Mouse (Mus musculus): ENCODE measurements at regions not wholly inside any gene's neighbourhood (a gene's known extent, or its start where the extent isn't known, plus 50 kb on each side); places are given as distances from the start of the nearest gene placed in this dataset.

DNA sequence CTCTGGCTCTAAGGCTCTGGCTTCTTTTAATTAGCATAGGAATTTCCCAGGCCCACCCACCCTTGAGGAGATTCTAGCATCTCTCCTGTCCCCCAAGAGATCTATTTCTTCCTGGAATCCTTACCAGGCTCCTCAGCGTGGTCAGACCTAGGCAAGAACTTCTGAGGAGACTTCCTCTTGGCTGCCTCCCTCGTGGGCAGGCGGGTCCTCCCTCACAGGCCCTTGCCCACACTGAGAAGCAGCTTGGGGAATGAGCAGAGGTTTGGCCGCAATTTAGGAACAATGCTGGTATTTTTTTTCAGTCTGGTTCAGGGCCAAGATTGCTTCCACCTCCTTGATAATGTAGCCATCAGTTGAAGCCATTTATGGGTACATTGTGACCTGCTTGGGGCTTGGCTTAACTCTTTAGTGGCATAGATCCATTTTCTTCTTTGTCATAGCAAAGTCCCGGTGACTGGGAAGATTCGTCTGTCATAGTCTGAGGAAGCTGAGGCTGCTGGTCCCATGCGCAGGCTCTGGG, 75.1 kb downstream of the Lrrc30 start:
- no peaks in the 10 kb centered on the region for H3K36me3 ChIP-seq (ENCODE audit: control insufficient read depth, insufficient read depth, low read length)
- H3K79me2 ChIP-seq (ENCODE audit: control insufficient read depth, insufficient read depth, low read length) = no peaks in the 10 kb centered on the region
- no peaks in the 10 kb centered on the region for H3K27me3 ChIP-seq (ENCODE audit: control insufficient read depth, insufficient read depth, low read length)
- no peak overlapping the region for H3K9ac ChIP-seq (ENCODE audit: low read depth, low read length)
- no peak overlapping the region for H3K27ac ChIP-seq (replicated peaks; ENCODE audit: insufficient read depth, low read depth, low read length)
- H3K4me3 ChIP-seq (ENCODE audit: insufficient read depth, low read depth, low read length) = no peak overlapping the region
- 66% methylated on average over 7 of the region's 7 CpGs for WGBS
- no peaks in the 10 kb centered on the region for H3K4me1 ChIP-seq (ENCODE audit: control insufficient read depth, insufficient read depth, low read length)
- no peak for TF ChIP-seq POLR2A (IDR thresholded peaks at IDR 0.05; ENCODE audit: extremely low read depth, insufficient read depth, low read length)
- TF ChIP-seq CTCF (IDR thresholded peaks at IDR 0.05; ENCODE audit: low read depth, low read length) = no peak
- DNase-seq (ENCODE audit: extremely low read depth, low read depth, low spot score) = no peak

DNA sequence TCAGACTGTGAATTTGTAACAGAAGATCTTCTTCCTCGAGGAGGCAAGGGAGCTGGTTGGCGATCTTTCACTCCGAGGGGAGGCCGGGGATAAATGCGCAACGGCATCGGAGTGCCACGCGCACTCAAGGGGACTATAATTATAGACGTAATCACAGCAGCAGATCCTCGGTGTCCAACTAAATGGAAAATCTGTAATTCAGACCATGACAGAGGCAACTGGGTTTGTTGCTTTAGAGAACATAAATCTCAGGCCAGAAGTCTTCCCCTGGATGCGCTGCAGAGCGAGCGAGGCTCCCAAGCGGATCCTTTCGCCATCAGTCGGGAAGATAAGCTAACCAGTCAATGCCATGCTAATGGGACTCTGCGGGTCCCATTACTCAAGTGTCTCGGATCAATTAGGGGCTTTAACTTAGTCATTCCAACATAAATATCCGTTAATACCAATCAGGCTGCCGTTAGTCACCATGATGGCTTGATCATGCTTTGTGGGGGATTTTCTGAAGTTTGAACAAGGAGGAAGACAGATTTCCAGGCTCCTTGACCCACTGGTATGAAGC, 79.9 kb downstream of the Lrrc30 start:
- Histone ChIP-seq H3K27me3 (ENCODE audit: control insufficient read depth, insufficient read depth, low read length) (no peaks in the 10 kb centered on the region), H3K36me3 (ENCODE audit: control insufficient read depth, insufficient read depth, low read length) (no peaks in the 10 kb centered on the region), H3K79me2 (ENCODE audit: control insufficient read depth, insufficient read depth, low read length) (no peaks in the 10 kb centered on the region), H3K9ac (ENCODE audit: low read depth, low read length) (no peak overlapping the region), H3K4me3 (ENCODE audit: insufficient read depth, low read depth, low read length) (no peak overlapping the region), H3K4me1 (ENCODE audit: control insufficient read depth, insufficient read depth, low read length) (no peaks in the 10 kb centered on the region), H3K27ac (replicated peaks; ENCODE audit: insufficient read depth, low read depth, low read length) (no peak overlapping the region)
- WGBS = 93% methylated on average over 21 of the region's 21 CpGs
- TF ChIP-seq POLR2A (IDR thresholded peaks at IDR 0.05; ENCODE audit: extremely low read depth, insufficient read depth, low read length) (no peak), CTCF (IDR thresholded peaks at IDR 0.05; ENCODE audit: low read depth, low read length) (no peak)
- DNase-seq (ENCODE audit: extremely low read depth, low read depth, low spot score) = no peak

DNA sequence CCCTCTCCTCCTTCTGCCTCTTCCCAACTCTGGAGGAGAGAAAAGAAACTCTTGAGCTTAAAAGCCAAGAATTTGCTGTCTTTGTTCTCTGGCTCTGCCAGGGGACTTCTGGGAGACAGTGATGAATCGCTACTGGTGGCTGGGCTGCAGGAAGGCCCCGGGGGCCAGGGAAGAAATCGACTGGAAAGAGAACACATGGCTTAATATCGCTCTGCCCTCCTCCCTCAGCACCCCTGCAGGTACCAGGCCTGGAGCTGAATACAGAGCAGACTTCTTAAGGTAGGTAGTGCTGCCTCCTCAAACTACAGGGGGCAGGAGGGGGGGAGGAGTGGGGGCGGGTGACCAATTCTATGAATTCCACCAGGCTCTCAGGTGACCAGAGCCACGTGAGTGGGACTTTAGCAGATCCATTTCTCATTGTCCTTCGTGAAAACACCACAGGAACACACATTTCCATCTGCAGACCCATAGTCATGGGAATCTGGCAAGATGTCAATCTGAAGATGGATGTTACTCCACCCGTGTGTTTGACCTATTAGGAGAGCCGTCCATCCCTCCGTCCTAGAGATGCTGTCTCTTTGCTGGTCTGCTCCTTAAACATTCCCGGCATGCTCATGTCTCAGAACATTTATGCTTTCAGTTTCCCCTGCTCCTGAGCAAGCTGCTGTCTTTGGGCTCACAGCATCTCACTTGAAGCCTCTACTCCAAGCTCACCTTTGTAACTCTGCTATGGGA, 83.4 kb downstream of the Lrrc30 start:
- Histone ChIP-seq H3K4me1 (ENCODE audit: control insufficient read depth, insufficient read depth, low read length) (no peaks in the 10 kb centered on the region), H3K36me3 (ENCODE audit: control insufficient read depth, insufficient read depth, low read length) (no peaks in the 10 kb centered on the region), H3K27me3 (ENCODE audit: control insufficient read depth, insufficient read depth, low read length) (no peaks in the 10 kb centered on the region), H3K9ac (ENCODE audit: low read depth, low read length) (no peak overlapping the region), H3K4me3 (ENCODE audit: insufficient read depth, low read depth, low read length) (no peak overlapping the region), H3K79me2 (ENCODE audit: control insufficient read depth, insufficient read depth, low read length) (no peaks in the 10 kb centered on the region), H3K27ac (replicated peaks; ENCODE audit: insufficient read depth, low read depth, low read length) (no peak overlapping the region)
- 73% methylated on average over 11 of the region's 11 CpGs for WGBS
- no peak for DNase-seq (ENCODE audit: extremely low read depth, low read depth, low spot score)
- TF ChIP-seq POLR2A (IDR thresholded peaks at IDR 0.05; ENCODE audit: extremely low read depth, insufficient read depth, low read length) (no peak), CTCF (IDR thresholded peaks at IDR 0.05; ENCODE audit: low read depth, low read length) (no peak)

DNA sequence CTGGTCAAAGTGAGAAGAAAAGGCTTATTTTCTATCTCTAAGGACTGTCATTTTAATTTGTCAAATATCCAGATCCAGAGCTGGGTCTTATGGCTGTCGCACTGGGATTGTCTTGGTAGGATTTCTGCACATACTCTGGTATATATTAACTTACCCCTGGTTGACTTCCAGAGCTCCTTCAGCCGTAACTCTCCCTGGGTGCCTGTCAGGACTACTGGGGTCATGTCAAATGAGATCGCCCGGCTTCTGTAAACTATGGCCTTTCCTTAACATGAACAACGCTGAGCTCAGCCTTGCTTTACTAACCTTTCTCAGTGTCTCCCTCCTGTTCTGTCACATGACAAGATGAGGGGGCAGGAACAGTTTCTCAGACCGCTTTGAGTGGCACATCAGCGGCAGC, 88.1 kb downstream of the Lrrc30 start:
- no peaks in the 10 kb centered on the region for H3K27me3 ChIP-seq (ENCODE audit: control insufficient read depth, insufficient read depth, low read length)
- whole genome bisulfite sequencing = 86% methylated on average over 7 of the region's 7 CpGs
- H3K79me2 ChIP-seq (ENCODE audit: control insufficient read depth, insufficient read depth, low read length) = no peaks in the 10 kb centered on the region
- no peak overlapping the region for H3K27ac ChIP-seq (replicated peaks; ENCODE audit: insufficient read depth, low read depth, low read length)
- no peak for DNase-seq (ENCODE audit: extremely low read depth, low read depth, low spot score)
- no peaks in the 10 kb centered on the region for H3K36me3 ChIP-seq (ENCODE audit: control insufficient read depth, insufficient read depth, low read length)
- H3K4me1 ChIP-seq (ENCODE audit: control insufficient read depth, insufficient read depth, low read length) = no peaks in the 10 kb centered on the region
- TF ChIP-seq POLR2A (IDR thresholded peaks at IDR 0.05; ENCODE audit: extremely low read depth, insufficient read depth, low read length) = no peak
- TF ChIP-seq CTCF (IDR thresholded peaks at IDR 0.05; ENCODE audit: low read depth, low read length) = no peak
- no peak overlapping the region for H3K4me3 ChIP-seq (ENCODE audit: insufficient read depth, low read depth, low read length)
- no peak overlapping the region for H3K9ac ChIP-seq (ENCODE audit: low read depth, low read length)

DNA sequence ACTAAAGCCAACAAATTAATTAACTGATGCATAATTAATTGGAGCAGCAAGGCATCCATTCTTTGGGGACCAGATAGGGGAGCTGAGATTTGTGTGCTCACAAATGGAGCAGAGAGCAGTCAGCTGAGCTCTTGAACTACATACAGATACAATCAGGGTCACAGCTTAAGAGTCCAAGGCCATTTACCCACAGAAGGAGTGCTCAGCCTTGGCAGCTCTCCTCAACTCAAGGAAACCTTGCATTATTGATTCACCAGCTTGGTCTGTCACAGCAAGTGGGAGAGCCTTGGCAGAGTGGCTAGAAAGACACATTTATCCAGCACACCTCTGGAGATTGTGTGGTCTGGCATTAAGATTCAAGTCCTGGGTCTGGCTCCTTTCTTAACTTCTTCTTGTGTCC, 100.2 kb downstream of the Lrrc30 start:
- no peak overlapping the region for H3K4me3 ChIP-seq (ENCODE audit: insufficient read depth, low read depth, low read length)
- TF ChIP-seq CTCF (IDR thresholded peaks at IDR 0.05; ENCODE audit: low read depth, low read length) = no peak
- TF ChIP-seq POLR2A (IDR thresholded peaks at IDR 0.05; ENCODE audit: extremely low read depth, insufficient read depth, low read length) = no peak
- H3K36me3 ChIP-seq (ENCODE audit: control insufficient read depth, insufficient read depth, low read length) = no peaks in the 10 kb centered on the region
- H3K27ac ChIP-seq (replicated peaks; ENCODE audit: insufficient read depth, low read depth, low read length) = no peak overlapping the region
- H3K27me3 ChIP-seq (ENCODE audit: control insufficient read depth, insufficient read depth, low read length) = no peaks in the 10 kb centered on the region
- no peaks in the 10 kb centered on the region for H3K4me1 ChIP-seq (ENCODE audit: control insufficient read depth, insufficient read depth, low read length)
- no peak for DNase-seq (ENCODE audit: extremely low read depth, low read depth, low spot score)
- no peaks in the 10 kb centered on the region for H3K79me2 ChIP-seq (ENCODE audit: control insufficient read depth, insufficient read depth, low read length)
- H3K9ac ChIP-seq (ENCODE audit: low read depth, low read length) = no peak overlapping the region

DNA sequence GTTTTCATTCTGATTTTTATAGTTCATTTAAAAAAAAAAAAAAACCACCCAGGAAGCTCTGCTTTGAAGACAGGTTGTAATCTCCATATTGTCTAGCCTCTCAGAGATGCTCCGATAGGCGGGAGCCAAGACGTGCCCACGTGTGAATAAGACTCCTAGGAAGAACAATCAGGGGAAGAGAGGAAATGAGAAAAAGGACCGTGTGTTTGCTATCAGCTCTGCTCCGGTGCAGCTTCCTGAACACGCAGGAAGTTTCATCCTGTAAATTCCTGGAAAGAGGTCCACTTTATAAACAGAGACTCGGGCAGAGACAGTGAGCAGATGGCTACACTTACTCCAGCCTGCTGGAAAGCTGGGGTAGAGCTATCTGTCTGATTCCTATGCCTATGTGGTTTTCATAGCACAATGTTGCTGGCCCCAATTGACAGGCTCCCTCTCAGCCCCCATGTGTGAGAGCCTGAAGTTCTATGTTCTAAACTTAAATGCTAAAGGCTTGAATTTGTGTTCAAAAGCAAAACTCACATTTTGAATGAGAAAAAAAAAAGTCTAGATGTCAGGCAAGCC, 111.6 kb downstream of the Lrrc30 start:
- no peaks in the 10 kb centered on the region for H3K79me2 ChIP-seq (ENCODE audit: control insufficient read depth, insufficient read depth, low read length)
- TF ChIP-seq CTCF (IDR thresholded peaks at IDR 0.05; ENCODE audit: low read depth, low read length) = no peak
- no peak for TF ChIP-seq POLR2A (IDR thresholded peaks at IDR 0.05; ENCODE audit: extremely low read depth, insufficient read depth, low read length)
- H3K27ac ChIP-seq (replicated peaks; ENCODE audit: insufficient read depth, low read depth, low read length) = no peak overlapping the region
- H3K9ac ChIP-seq (ENCODE audit: low read depth, low read length) = no peak overlapping the region
- H3K4me3 ChIP-seq (ENCODE audit: insufficient read depth, low read depth, low read length) = no peak overlapping the region
- DNase-seq (ENCODE audit: extremely low read depth, low read depth, low spot score) = no peak
- WGBS = 56% methylated on average over 8 of the region's 8 CpGs
- no peaks in the 10 kb centered on the region for H3K36me3 ChIP-seq (ENCODE audit: control insufficient read depth, insufficient read depth, low read length)
- peaks cover 6% of the 10 kb centered on the region for H3K4me1 ChIP-seq (ENCODE audit: control insufficient read depth, insufficient read depth, low read length)
- no peaks in the 10 kb centered on the region for H3K27me3 ChIP-seq (ENCODE audit: control insufficient read depth, insufficient read depth, low read length)

All from liver, adult 2 months (tissue).